Mouse (Mus musculus): ENCODE measurements around the gene Arl4d. TPM values are rescaled to one million over a fixed set of nuclear protein-coding genes. Genes with fewer than 3 reads are reported as not detected.
"Not testable (repeated sequence)": the region's sequence is repeated elsewhere in the genome, so short reads cannot be mapped to it uniquely, and the experiment has no call there.

Gene Arl4d
- polyA plus RNA-seq, 1 experiment from 2014 or later = 4.1 TPM

- not testable (repeated sequence) for H3K9me3 ChIP-seq (ENCODE audit: low read length); H3K4me1 ChIP-seq (ENCODE audit: insufficient read depth); H3K4me3 ChIP-seq (ENCODE audit: low read depth, low read length); H3K36me3 ChIP-seq (replicated peaks; ENCODE audit: insufficient read depth, low read length); H3K27me3 ChIP-seq (ENCODE audit: insufficient read depth, low read length)
- Histone ChIP-seq H3K9ac (replicated peaks) (peak overlapping the region; percentile 55; the same call in 1 of the 2 replicates), H3K4me2 (ENCODE audit: low read depth, low read length) (0 out of 2 replicates have a peak overlapping the region, but pooled peaks have one; percentile 2), H3K27ac (ENCODE audit: low read depth) (peak overlapping the region; percentile 73)
- 0 out of 2 replicates have a peak, but pooled peaks have one; percentile 32 for TF ChIP-seq EP300 (IDR thresholded peaks at IDR 0.05; ENCODE audit: low read depth)
- 4% methylated on average over 13 of the region's 26 CpGs for WGBS (ENCODE audit: insufficient replicate concordance)
- ATAC-seq = peak; percentile 72
- DNase-seq = peak; percentile 52
Observed at GRCm38 (mm10) chr11:101641710-101642642, 23.4 kb upstream of the Arl4d start.

DNA sequence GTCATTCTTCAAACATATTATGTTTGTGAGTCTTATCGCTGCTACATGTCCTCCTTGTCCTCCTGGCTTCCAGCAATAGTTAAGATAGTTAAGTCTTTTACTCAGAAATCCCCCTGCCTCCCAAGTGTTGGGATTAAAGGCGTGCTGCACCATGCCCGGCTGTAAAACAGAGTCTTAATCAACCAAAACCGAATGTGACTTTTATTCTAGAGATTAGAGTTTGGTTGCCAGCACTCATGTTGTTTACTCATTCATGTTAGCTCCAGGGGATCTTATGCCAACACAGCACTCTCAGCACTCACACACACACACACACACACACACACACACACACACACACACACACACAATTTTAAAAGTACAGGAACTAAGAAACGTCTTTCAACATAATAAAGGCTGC lies 22.4 kb upstream of the Arl4d start:
- no peak for DNase-seq
- H3K27ac ChIP-seq (ENCODE audit: low read depth) = no peak overlapping the region

GRCm38 (mm10) chr11:101644591-101644990 lies 20.8 kb upstream of the Arl4d start:
- no peaks in the 10 kb centered on the region for H3K36me3 ChIP-seq (replicated peaks; ENCODE audit: insufficient read depth, low read length)
- 0 out of 2 replicates have a peak, but pooled peaks cover 2% of the 10 kb centered on the region for H3K4me1 ChIP-seq (ENCODE audit: insufficient read depth)
- H3K9ac ChIP-seq (replicated peaks) = no peak overlapping the region
- 56% methylated on average over 3 of the region's 3 CpGs for WGBS (ENCODE audit: insufficient replicate concordance)
- no peak for DNase-seq
- H3K27ac ChIP-seq (ENCODE audit: low read depth) = no peak overlapping the region
- no peak for ATAC-seq
- TF ChIP-seq CTCF (IDR thresholded peaks at IDR 0.05; ENCODE audit: low read depth) (no peak), EP300 (IDR thresholded peaks at IDR 0.05; ENCODE audit: low read depth) (no peak)
- no peak overlapping the region for H3K4me2 ChIP-seq (ENCODE audit: low read depth, low read length)
- no peak overlapping the region for H3K4me3 ChIP-seq (ENCODE audit: low read depth, low read length)
- H3K9me3 ChIP-seq (ENCODE audit: low read length) = no peaks in the 10 kb centered on the region
- no peaks in the 10 kb centered on the region for H3K27me3 ChIP-seq (ENCODE audit: insufficient read depth, low read length)

More for the DNA sequence above, 22.4 kb upstream of the Arl4d start:
- H3K4me2 ChIP-seq (ENCODE audit: low read depth, low read length) = peak overlapping the region; percentile 2; the same call in 1 of the 2 replicates
- no peak overlapping the region for H3K4me3 ChIP-seq (ENCODE audit: low read depth, low read length)
- H3K4me1 ChIP-seq (ENCODE audit: insufficient read depth) = 0 out of 2 replicates have a peak, but pooled peaks cover 2% of the 10 kb centered on the region
- no peak overlapping the region for H3K9ac ChIP-seq (replicated peaks)
- no peaks in the 10 kb centered on the region for H3K9me3 ChIP-seq (ENCODE audit: low read length)
- TF ChIP-seq CTCF (IDR thresholded peaks at IDR 0.05; ENCODE audit: low read depth) = no peak
- no peak for TF ChIP-seq EP300 (IDR thresholded peaks at IDR 0.05; ENCODE audit: low read depth)
- no peak for ATAC-seq
- 41% methylated on average over 5 of the region's 5 CpGs for WGBS (ENCODE audit: insufficient replicate concordance)
- no peaks in the 10 kb centered on the region for H3K36me3 ChIP-seq (replicated peaks; ENCODE audit: insufficient read depth, low read length)
- H3K27me3 ChIP-seq (ENCODE audit: insufficient read depth, low read length) = no peaks in the 10 kb centered on the region

GRCm38 (mm10) chr11:101645043-101645410 lies 20.3 kb upstream of the Arl4d start:
- ATAC-seq; H3K9ac ChIP-seq (replicated peaks); H3K4me2 ChIP-seq (ENCODE audit: low read depth, low read length); H3K27ac ChIP-seq (ENCODE audit: low read depth); H3K9me3 ChIP-seq (ENCODE audit: low read length); H3K36me3 ChIP-seq (replicated peaks; ENCODE audit: insufficient read depth, low read length); H3K27me3 ChIP-seq (ENCODE audit: insufficient read depth, low read length); H3K4me1 ChIP-seq (ENCODE audit: insufficient read depth); DNase-seq; H3K4me3 ChIP-seq (ENCODE audit: low read depth, low read length): not testable (repeated sequence)
- under 1% methylated on average over 4 of the region's 4 CpGs for WGBS (ENCODE audit: insufficient replicate concordance)

DNA sequence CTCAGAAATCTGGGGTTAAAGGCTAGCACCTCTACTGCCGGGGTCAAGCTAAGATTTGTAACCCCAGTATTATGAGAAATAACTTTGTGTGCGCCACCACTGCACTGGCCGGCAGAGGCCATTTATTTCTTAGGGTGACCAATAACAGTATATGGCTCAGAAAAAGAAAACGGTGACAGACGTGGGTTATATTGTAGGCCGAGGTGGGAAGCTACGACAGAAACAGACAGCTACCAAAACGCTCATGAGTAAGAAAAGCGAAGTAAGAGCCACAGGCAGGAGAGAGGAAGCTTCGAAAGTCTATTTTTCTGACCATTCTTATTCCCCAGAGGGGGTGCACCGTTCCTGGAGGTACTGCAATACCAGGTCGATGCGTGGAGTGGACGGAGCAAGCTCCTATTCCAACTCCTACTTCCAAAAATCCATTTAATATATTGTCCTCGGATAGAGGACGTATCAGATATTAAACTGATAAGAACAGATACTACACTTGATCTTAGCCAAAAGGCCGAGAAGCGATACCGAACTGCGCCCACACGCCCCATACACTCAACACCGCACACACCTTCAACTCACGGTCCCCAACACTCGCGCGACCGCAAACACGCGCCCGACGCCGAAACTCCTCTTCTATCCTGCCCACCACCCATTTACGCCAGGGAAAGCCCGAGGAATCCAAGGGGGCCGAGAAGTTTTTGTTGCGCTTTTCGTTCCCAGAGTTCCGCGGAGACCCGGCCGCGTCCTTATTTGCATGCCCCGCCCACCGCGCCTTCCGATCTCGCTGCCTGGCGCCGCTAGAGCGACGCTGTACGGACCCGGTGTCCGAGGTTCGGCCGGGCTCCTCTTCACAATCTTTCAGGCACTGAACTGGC lies 19.7 kb upstream of the Arl4d start:
- H3K27me3 ChIP-seq (ENCODE audit: insufficient read depth, low read length); H3K36me3 ChIP-seq (replicated peaks; ENCODE audit: insufficient read depth, low read length); H3K4me1 ChIP-seq (ENCODE audit: insufficient read depth); H3K9me3 ChIP-seq (ENCODE audit: low read length): not testable (repeated sequence)
- Histone ChIP-seq H3K4me3 (ENCODE audit: low read depth, low read length) (peak overlapping the region; percentile 39), H3K9ac (replicated peaks) (peak overlapping the region; percentile 69), H3K4me2 (ENCODE audit: low read depth, low read length) (peak overlapping the region; percentile 60), H3K27ac (ENCODE audit: low read depth) (peak overlapping the region; percentile 90)
- WGBS (ENCODE audit: insufficient replicate concordance) = under 1% methylated on average over 41 of the region's 56 CpGs
- TF ChIP-seq EP300 (IDR thresholded peaks at IDR 0.05; ENCODE audit: low read depth) = peak; percentile 7; the same call in 1 of the 2 replicates
- ATAC-seq = peak; percentile 70
- peak; percentile 80 for DNase-seq

DNA sequence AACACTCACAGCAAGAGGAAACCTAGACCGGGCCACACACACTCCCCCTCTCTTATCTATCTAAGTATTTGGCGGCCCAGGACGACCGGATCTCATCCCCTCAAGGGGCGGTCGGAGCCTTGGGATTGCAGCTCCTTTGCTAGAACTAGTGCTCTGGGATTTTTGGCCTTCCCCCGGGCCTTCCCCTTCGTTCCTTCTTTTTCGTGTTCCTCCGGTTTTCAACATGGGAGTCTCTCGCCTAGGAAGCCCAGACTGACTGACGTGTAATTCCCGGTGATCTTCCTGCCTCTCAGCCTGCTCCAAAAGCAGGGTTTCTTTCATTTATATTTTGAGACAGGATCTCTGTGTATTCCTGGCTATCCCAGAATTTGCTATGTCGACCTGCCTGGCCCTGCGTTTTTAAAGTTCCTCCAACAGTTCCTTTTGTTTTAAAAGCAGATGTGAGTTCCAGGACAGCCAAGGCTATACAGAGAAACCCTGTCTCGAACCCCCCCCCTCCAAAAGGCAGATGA lies 19.0 kb upstream of the Arl4d start:
- peak overlapping the region; percentile 69 for H3K9ac ChIP-seq (replicated peaks)
- H3K4me3 ChIP-seq (ENCODE audit: low read depth, low read length) = peak overlapping the region; percentile 39
- H3K4me2 ChIP-seq (ENCODE audit: low read depth, low read length) = peak overlapping the region; percentile 60
- H3K4me1 ChIP-seq (ENCODE audit: insufficient read depth); H3K36me3 ChIP-seq (replicated peaks; ENCODE audit: insufficient read depth, low read length); ATAC-seq; DNase-seq; H3K27me3 ChIP-seq (ENCODE audit: insufficient read depth, low read length); H3K9me3 ChIP-seq (ENCODE audit: low read length): not testable (repeated sequence)
- peak overlapping the region; percentile 90 for H3K27ac ChIP-seq (ENCODE audit: low read depth)
- 19% methylated on average over 12 of the region's 16 CpGs for WGBS (ENCODE audit: insufficient replicate concordance)

GRCm38 (mm10) chr11:101647093-101647492 lies 18.2 kb upstream of the Arl4d start:
- H3K36me3 ChIP-seq (replicated peaks; ENCODE audit: insufficient read depth, low read length); H3K4me3 ChIP-seq (ENCODE audit: low read depth, low read length); H3K27ac ChIP-seq (ENCODE audit: low read depth); H3K4me2 ChIP-seq (ENCODE audit: low read depth, low read length); H3K4me1 ChIP-seq (ENCODE audit: insufficient read depth); H3K9me3 ChIP-seq (ENCODE audit: low read length); DNase-seq; H3K27me3 ChIP-seq (ENCODE audit: insufficient read depth, low read length); H3K9ac ChIP-seq (replicated peaks); ATAC-seq: not testable (repeated sequence)
- WGBS (ENCODE audit: insufficient replicate concordance) = 84% methylated on average over 10 of the region's 10 CpGs
